Mouse (Mus musculus): ENCODE data around the gene Agbl1. TPM values are rescaled to one million over a fixed set of nuclear protein-coding genes. Genes with fewer than 3 reads are reported as not detected.

Agbl1 gene
- polyA plus RNA-seq, 1 experiment from 2014 or later = not detected

DNA sequence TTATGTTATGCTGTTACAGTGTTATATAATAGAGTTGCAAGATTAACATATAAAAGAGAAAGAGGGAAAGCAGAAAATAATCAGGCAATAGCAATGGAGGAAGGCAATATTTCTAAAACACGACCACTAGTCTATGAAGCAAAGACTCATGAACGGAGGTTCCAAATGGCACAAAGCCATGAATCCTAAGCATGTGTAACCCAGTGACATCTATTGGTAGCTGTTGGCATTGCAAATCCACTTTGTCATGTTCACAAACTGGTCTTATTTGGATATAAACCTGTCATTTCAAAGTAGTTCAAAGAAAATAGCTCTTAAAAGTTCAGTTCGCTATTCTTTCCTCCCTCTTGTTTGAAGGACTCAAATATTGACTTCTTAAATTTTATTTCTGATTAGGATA lies 124.8 kb downstream of the Agbl1 start:
- Histone ChIP-seq H3K4me3 (ENCODE audit: low read length) (no peak overlapping the region), H3K9me3 (replicated peaks; ENCODE audit: control insufficient read depth, low read length) (no peaks in the 10 kb centered on the region), H3K9ac (ENCODE audit: low read length) (no peak overlapping the region), H3K36me3 (ENCODE audit: control insufficient read depth, insufficient read depth) (no peaks in the 10 kb centered on the region), H3K4me2 (ENCODE audit: low read depth, low read length) (no peak overlapping the region), H3K4me1 (ENCODE audit: control insufficient read depth, insufficient read depth, low read length) (no peaks in the 10 kb centered on the region), H3K27ac (ENCODE audit: low read length) (no peak overlapping the region), H3K27me3 (ENCODE audit: control insufficient read depth, insufficient read depth, low read length) (no peaks in the 10 kb centered on the region)
- 13% methylated on average over 3 of the region's 3 CpGs for WGBS
- ATAC-seq (replicated peaks; ENCODE audit: extremely low read depth, insufficient read depth, low FRiP score) = no peak

DNA sequence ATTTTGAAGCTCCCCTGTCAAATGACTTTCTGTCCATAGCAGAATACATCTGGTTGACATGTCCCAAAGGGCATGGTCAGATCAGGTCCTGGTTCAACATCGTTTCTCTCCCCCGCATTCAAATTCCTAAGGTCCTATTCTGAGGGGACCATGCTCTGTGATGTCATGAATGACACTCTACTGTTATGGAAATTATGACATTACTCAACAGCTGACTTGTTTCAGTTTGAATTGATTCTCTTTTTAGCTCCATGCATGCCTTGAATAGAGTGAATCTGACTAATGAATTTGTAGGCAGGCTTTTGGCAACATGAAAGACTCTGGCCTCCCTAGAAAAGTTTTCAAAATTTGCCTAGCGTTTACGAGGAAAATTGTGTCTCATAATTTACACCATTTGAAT lies 141.6 kb downstream of the Agbl1 start:
- Histone ChIP-seq H3K9me3 (replicated peaks; ENCODE audit: control insufficient read depth, low read length) (no peaks in the 10 kb centered on the region), H3K27ac (ENCODE audit: low read length) (no peak overlapping the region), H3K4me1 (ENCODE audit: control insufficient read depth, insufficient read depth, low read length) (no peaks in the 10 kb centered on the region), H3K9ac (ENCODE audit: low read length) (no peak overlapping the region), H3K36me3 (ENCODE audit: control insufficient read depth, insufficient read depth) (no peaks in the 10 kb centered on the region), H3K27me3 (ENCODE audit: control insufficient read depth, insufficient read depth, low read length) (no peaks in the 10 kb centered on the region), H3K4me2 (ENCODE audit: low read depth, low read length) (no peak overlapping the region), H3K4me3 (ENCODE audit: low read length) (no peak overlapping the region)
- ATAC-seq (replicated peaks; ENCODE audit: extremely low read depth, insufficient read depth, low FRiP score) = no peak
- WGBS = 71% methylated on average over 4 of the region's 4 CpGs

DNA sequence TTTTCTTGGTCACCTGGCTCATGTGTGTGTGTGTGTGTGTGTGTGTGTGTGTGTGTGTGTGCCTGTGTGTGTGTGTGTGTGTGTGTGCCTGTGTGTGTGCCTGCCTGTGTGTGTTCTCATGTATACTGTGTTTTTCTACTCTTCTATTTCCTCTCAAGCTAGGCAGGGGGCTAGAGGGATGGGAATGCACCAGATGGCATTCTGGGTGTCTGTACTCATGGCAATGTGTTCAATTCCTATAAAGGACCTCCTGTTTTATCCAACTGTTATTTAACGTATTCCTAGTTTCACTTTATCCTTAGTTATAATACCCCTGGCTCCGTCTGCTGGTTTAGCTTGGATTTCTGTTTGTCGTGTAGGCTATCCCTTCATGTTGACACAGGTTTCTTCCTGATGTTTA lies 149.8 kb downstream of the Agbl1 start:
- Histone ChIP-seq H3K4me3 (ENCODE audit: low read length) (no peak overlapping the region), H3K4me2 (ENCODE audit: low read depth, low read length) (no peak overlapping the region), H3K9me3 (replicated peaks; ENCODE audit: control insufficient read depth, low read length) (no peaks in the 10 kb centered on the region), H3K27me3 (ENCODE audit: control insufficient read depth, insufficient read depth, low read length) (no peaks in the 10 kb centered on the region), H3K36me3 (ENCODE audit: control insufficient read depth, insufficient read depth) (no peaks in the 10 kb centered on the region), H3K9ac (ENCODE audit: low read length) (no peak overlapping the region), H3K4me1 (ENCODE audit: control insufficient read depth, insufficient read depth, low read length) (no peaks in the 10 kb centered on the region), H3K27ac (ENCODE audit: low read length) (no peak overlapping the region)
- ATAC-seq (replicated peaks; ENCODE audit: extremely low read depth, insufficient read depth, low FRiP score) = no peak
- WGBS = 87% methylated on average over 3 of the region's 3 CpGs

DNA sequence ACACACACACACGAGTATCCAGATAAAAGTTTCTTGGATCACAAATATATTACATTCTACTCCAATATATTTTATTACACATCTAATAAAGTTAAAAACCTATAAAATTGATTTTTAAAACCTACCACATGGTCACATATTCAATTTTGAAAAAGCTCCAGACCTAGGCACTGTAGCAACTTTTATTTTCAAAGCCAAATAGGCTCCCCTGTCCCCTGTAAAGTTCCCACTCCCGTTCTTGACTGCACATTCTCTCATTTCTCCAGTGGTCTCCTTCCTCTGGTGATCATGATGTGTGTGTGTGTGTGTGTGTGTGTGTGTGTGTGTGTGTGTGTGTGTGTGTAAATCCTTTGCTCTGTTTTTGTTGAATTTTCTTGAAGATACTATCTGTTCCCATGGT lies 152.3 kb downstream of the Agbl1 start:
- Histone ChIP-seq H3K36me3 (ENCODE audit: control insufficient read depth, insufficient read depth) (no peaks in the 10 kb centered on the region), H3K4me3 (ENCODE audit: low read length) (no peak overlapping the region), H3K9me3 (replicated peaks; ENCODE audit: control insufficient read depth, low read length) (no peaks in the 10 kb centered on the region), H3K4me2 (ENCODE audit: low read depth, low read length) (no peak overlapping the region), H3K27ac (ENCODE audit: low read length) (no peak overlapping the region), H3K4me1 (ENCODE audit: control insufficient read depth, insufficient read depth, low read length) (no peaks in the 10 kb centered on the region), H3K27me3 (ENCODE audit: control insufficient read depth, insufficient read depth, low read length) (no peaks in the 10 kb centered on the region), H3K9ac (ENCODE audit: low read length) (no peak overlapping the region)
- WGBS = 72% methylated on average over 2 of the region's 2 CpGs
- ATAC-seq (replicated peaks; ENCODE audit: extremely low read depth, insufficient read depth, low FRiP score) = no peak

DNA sequence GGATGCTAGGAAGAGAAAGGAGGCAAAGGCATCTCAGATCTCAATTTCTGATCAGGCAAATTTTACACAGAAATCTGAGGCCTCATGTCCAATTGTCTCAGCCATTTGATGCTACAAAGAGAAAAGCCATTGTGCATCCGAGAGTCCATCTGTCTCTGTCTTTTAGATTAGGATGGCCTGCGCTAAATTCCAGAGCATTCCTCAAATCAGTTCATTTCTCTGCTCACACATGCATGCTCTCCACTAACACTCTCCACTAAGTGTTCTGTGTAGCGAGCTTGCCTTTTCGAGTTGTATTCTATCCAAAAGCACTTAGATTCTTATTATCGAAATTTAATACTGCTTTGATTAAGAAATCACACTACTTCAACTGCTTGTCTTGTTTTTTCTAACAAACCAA lies 159.6 kb downstream of the Agbl1 start:
- no peak overlapping the region for H3K27ac ChIP-seq (ENCODE audit: low read length)
- H3K9me3 ChIP-seq (replicated peaks; ENCODE audit: control insufficient read depth, low read length) = no peaks in the 10 kb centered on the region
- no peak overlapping the region for H3K9ac ChIP-seq (ENCODE audit: low read length)
- no peaks in the 10 kb centered on the region for H3K27me3 ChIP-seq (ENCODE audit: control insufficient read depth, insufficient read depth, low read length)
- no peak overlapping the region for H3K4me2 ChIP-seq (ENCODE audit: low read depth, low read length)
- H3K36me3 ChIP-seq (ENCODE audit: control insufficient read depth, insufficient read depth) = no peaks in the 10 kb centered on the region
- ATAC-seq (replicated peaks; ENCODE audit: extremely low read depth, insufficient read depth, low FRiP score) = no peak
- 0 out of 2 replicates have a peak, but pooled peaks cover 4% of the 10 kb centered on the region for H3K4me1 ChIP-seq (ENCODE audit: control insufficient read depth, insufficient read depth, low read length)
- no peak overlapping the region for H3K4me3 ChIP-seq (ENCODE audit: low read length)
- 67% methylated on average over 5 of the region's 5 CpGs for WGBS

DNA sequence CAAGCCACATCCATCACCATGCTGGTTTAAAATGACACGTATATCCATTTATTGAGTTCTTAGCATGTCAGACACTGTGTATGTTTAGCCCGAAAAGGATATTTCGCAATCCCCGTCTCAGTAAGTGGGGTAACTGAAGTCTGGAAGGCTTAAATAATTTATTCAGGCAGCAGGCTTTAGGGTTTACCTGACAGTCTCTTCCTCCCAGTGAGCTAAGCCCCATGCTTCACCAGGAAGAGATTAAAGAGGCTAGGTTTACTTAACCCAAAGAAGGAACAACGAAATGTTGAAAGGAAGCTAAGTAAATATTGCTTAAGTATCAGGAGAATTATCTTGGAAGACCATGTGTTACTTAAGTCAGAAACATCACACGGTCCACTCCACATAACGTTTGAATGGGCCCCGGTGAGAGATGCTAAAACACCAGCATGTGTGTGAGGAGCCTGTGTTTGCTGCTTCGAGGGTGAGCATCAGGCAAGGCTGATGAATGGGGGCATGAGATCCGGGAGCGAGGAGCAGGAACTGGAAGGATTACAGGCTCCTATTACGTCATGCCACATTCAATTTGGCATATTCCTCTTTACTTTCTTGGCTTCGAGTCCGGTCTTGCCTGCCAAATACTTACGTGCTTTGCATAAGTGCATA lies 162.7 kb downstream of the Agbl1 start:
- Histone ChIP-seq H3K27ac (ENCODE audit: low read length) (no peak overlapping the region), H3K9ac (ENCODE audit: low read length) (no peak overlapping the region), H3K4me3 (ENCODE audit: low read length) (no peak overlapping the region; the same call in 1 of the 2 replicates), H3K27me3 (ENCODE audit: control insufficient read depth, insufficient read depth, low read length) (no peaks in the 10 kb centered on the region), H3K36me3 (ENCODE audit: control insufficient read depth, insufficient read depth) (no peaks in the 10 kb centered on the region), H3K4me2 (ENCODE audit: low read depth, low read length) (peak overlapping the region; percentile 67), H3K9me3 (replicated peaks; ENCODE audit: control insufficient read depth, low read length) (no peaks in the 10 kb centered on the region), H3K4me1 (ENCODE audit: control insufficient read depth, insufficient read depth, low read length) (0 out of 2 replicates have a peak, but pooled peaks cover 4% of the 10 kb centered on the region)
- ATAC-seq (replicated peaks; ENCODE audit: extremely low read depth, insufficient read depth, low FRiP score) = 0 out of 2 replicates have a peak, but pooled peaks have one; percentile 14
- WGBS = 21% methylated on average over 15 of the region's 15 CpGs

DNA sequence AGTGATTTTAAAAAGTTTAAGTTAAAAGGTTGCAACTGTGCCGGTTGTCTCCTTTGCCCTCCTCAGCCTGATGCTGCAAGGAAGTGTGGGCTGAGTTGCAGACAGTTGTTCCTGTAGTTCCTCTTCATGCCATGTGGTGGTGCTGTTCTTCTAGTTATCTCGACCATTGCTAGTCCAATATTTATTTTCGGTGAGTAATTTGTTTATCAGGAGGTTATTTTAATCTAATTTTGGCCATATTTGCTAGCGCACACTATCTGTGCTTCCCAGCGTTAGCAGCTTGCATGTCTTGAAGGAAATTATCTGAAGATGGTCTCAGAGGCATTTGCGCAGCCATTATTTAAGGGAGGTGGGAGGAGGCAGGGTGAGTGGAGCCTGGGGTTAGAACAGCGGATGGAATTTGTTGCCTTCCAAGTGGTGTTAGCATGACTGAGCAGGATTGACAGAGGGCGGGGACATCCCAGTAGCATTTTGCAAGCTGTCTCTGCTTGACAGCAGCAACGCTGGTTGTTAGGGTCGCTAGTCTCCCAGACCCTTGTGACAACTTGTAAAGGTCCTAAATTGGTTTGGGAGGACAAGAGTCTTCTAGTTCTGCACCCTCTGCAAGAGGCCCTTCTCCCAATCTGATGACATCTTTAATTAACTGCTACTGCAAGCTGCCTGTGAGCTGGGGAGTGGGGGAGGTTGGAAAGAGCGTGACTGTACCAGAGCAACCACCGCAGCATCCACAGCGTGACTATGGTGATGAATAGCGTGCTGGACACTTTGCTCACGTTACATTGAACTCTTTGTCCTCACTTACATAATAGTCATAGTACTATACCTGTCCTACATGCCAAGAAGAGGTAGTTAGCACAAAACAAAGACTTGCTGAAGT lies 163.5 kb downstream of the Agbl1 start:
- no peaks in the 10 kb centered on the region for H3K36me3 ChIP-seq (ENCODE audit: control insufficient read depth, insufficient read depth)
- no peaks in the 10 kb centered on the region for H3K9me3 ChIP-seq (replicated peaks; ENCODE audit: control insufficient read depth, low read length)
- no peak overlapping the region for H3K27ac ChIP-seq (ENCODE audit: low read length)
- 0 out of 2 replicates have a peak overlapping the region, but pooled peaks have one; percentile 0 for H3K9ac ChIP-seq (ENCODE audit: low read length)
- WGBS = 17% methylated on average over 15 of the region's 15 CpGs
- 0 out of 2 replicates have a peak, but pooled peaks cover 4% of the 10 kb centered on the region for H3K4me1 ChIP-seq (ENCODE audit: control insufficient read depth, insufficient read depth, low read length)
- peak; percentile 63; the same call in 1 of the 2 replicates for ATAC-seq (replicated peaks; ENCODE audit: extremely low read depth, insufficient read depth, low FRiP score)
- no peaks in the 10 kb centered on the region for H3K27me3 ChIP-seq (ENCODE audit: control insufficient read depth, insufficient read depth, low read length)
- H3K4me2 ChIP-seq (ENCODE audit: low read depth, low read length) = peak overlapping the region; percentile 67
- peak overlapping the region; percentile 49 for H3K4me3 ChIP-seq (ENCODE audit: low read length)

DNA sequence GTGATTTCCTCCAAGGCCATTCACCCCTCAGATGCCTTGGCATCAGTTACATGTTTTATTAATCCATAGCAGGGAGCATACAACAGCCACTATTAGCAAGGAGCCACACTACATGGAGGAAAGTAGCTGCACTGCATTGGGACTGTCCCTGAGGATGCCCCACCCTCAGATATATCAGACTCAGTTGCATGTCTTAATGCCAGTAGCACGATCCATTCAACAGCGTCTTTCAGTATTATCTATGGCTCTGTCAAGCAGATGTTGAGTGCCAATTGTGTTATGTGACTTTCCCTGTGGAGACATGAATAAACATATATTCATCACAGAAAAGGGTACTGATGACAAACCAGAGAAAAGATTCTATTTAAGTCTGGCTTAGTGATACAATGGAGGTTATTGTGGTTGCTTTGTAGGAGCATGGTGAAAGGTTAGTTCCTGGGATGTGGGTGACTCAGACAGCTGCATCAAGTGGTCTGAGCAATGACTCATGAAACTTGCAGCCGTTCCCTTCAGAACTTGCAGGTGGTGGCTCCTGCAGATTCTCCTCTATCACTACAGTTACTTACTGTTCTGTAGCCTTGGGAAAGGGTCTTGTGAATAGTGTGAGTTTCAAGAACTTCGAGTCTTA lies 178.4 kb downstream of the Agbl1 start:
- WGBS = 61% methylated on average over 4 of the region's 4 CpGs

DNA sequence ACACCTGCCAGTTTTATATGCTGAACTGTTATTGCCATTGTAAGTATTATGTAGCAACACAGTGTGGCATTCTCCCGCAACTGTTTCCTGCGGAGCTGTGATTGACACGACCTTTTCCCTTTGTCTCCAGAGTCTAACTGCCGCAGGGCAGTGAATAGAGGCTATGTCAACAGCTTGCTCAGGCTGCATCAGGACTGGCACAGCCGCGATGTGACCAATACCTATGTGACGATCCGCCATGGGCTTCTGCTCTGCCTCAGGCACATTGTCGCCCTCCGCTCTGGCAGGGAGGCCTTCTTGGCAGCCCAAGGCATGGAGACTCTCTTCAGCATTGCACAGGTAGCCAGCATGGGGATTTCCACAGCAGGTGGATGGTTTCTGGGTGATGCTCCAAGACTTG lies 179.3 kb downstream of the Agbl1 start:
- Histone ChIP-seq H3K27me3 (ENCODE audit: control insufficient read depth, insufficient read depth, low read length) (no peaks in the 10 kb centered on the region), H3K9ac (ENCODE audit: low read length) (no peak overlapping the region), H3K36me3 (ENCODE audit: control insufficient read depth, insufficient read depth) (no peaks in the 10 kb centered on the region), H3K4me2 (ENCODE audit: low read depth, low read length) (no peak overlapping the region), H3K27ac (ENCODE audit: low read length) (no peak overlapping the region), H3K4me3 (ENCODE audit: low read length) (no peak overlapping the region), H3K4me1 (ENCODE audit: control insufficient read depth, insufficient read depth, low read length) (peaks cover 10% of the 10 kb centered on the region; the same call in 1 of the 2 replicates), H3K9me3 (replicated peaks; ENCODE audit: control insufficient read depth, low read length) (no peaks in the 10 kb centered on the region)
- ATAC-seq (replicated peaks; ENCODE audit: extremely low read depth, insufficient read depth, low FRiP score) = no peak
- 85% methylated on average over 10 of the region's 10 CpGs for WGBS

More for the DNA sequence above, 178.4 kb downstream of the Agbl1 start:
- H3K9ac ChIP-seq (ENCODE audit: low read length) = no peak overlapping the region
- no peak overlapping the region for H3K4me2 ChIP-seq (ENCODE audit: low read depth, low read length)
- no peak for ATAC-seq (replicated peaks; ENCODE audit: extremely low read depth, insufficient read depth, low FRiP score)
- H3K4me1 ChIP-seq (ENCODE audit: control insufficient read depth, insufficient read depth, low read length) = peaks cover 10% of the 10 kb centered on the region; the same call in 1 of the 2 replicates
- no peak overlapping the region for H3K4me3 ChIP-seq (ENCODE audit: low read length)
- no peaks in the 10 kb centered on the region for H3K9me3 ChIP-seq (replicated peaks; ENCODE audit: control insufficient read depth, low read length)
- H3K36me3 ChIP-seq (ENCODE audit: control insufficient read depth, insufficient read depth) = no peaks in the 10 kb centered on the region
- no peaks in the 10 kb centered on the region for H3K27me3 ChIP-seq (ENCODE audit: control insufficient read depth, insufficient read depth, low read length)
- no peak overlapping the region for H3K27ac ChIP-seq (ENCODE audit: low read length)

Data from heart, embryonic 16.5 days (tissue).